Mouse (Mus musculus) neutrophil, adult 83 days (primary cell): Measurements from ENCODE around the gene Hint2. TPM values are rescaled to one million over a fixed set of nuclear protein-coding genes. Genes with fewer than 3 reads are reported as not detected.

Source experiments
- total RNA-seq, 2 experiments: library from RNA; stranded (reverse); gene quantifications; one replicate each; pipeline ENCODE4 v1.2.4; 2023

Gene Hint2
- total RNA-seq = 10 to 100 TPM; 12.7 to 17.6 TPM

GRCm38 (mm10) chr4:43656339-43657109, at the start of gene Hint2:
Hint2 (minus strand) TSS chr4:43656466.

GRCm38 (mm10) chr4:43700707-43701106, 44.4 kb upstream of the Hint2 start, which contains the start of gene Olfr70:
Olfr70 (minus strand) TSS chr4:43700807.

GRCm38 (mm10) chr4:43668782-43669427, 12.6 kb upstream of the Hint2 start, which contains the start of the genes Tmem8b and Fam221b:
Tmem8b (plus strand) TSS chr4:43668971.
Fam221b (minus strand) TSS chr4:43669145.

GRCm38 (mm10) chr4:43653161-43654015, 2.9 kb downstream of the Hint2 start, which contains the start of gene Spag8:
Spag8 (minus strand) TSS chr4:43653594.

GRCm38 (mm10) chr4:43631046-43631955, 25.0 kb downstream of the Hint2 start, which contains the start of gene Npr2:
Npr2 (plus strand) TSS chr4:43631935.

Other genes starting within 250 kb of the Hint2 start
- not detected for gene Fam166b, start 227.3 kb downstream of the Hint2 start, total RNA-seq
- gene Tesk1, start 214.5 kb downstream of the Hint2 start, total RNA-seq = 1 to 10 TPM; 4.2 to 7.0 TPM
- gene Cd72, start 201.8 kb downstream of the Hint2 start, total RNA-seq = 1 to 10 TPM; 3.0 to 5.0 TPM
- gene Sit1, start 172.7 kb downstream of the Hint2 start, total RNA-seq = not detected
- gene Ccdc107, start 163.6 kb downstream of the Hint2 start, total RNA-seq = 1 to 10 TPM; 4.0 to 7.5 TPM
- 10 to 100 TPM; 27.3 to 36.2 TPM for gene Arhgef39, start 156.8 kb downstream of the Hint2 start, total RNA-seq
- 1 to 10 TPM; 1.1 to 1.2 TPM for gene Car9, start 149.5 kb downstream of the Hint2 start, total RNA-seq
- 1 to 10 TPM; 1.8 TPM for gene Tpm2, start 132.7 kb downstream of the Hint2 start, total RNA-seq
- gene Creb3, start 94.1 kb downstream of the Hint2 start, total RNA-seq = 10 to 100 TPM; 49.0 to 54.9 TPM
- gene Tln1, start 93.8 kb downstream of the Hint2 start, total RNA-seq = 100 to 1,000 TPM; 552 to 557 TPM
- gene Rgp1, start 77.8 kb downstream of the Hint2 start, total RNA-seq = 10 to 100 TPM; 50.0 to 56.1 TPM
- gene Gba2, start 77.6 kb downstream of the Hint2 start, total RNA-seq = 10 to 100 TPM; 30.8 to 30.9 TPM
- gene Msmp, start 72.0 kb downstream of the Hint2 start, total RNA-seq = not detected
- under 1 TPM; 0.26 to 0.42 TPM for gene Npr2, start 24.5 kb downstream of the Hint2 start, total RNA-seq
- not detected for gene Spag8, start 2.9 kb downstream of the Hint2 start, total RNA-seq
- gene Tmem8b, start 12.5 kb upstream of the Hint2 start, total RNA-seq = under 1 TPM; 0.31 to 0.57 TPM
- under 1 TPM in 1 of 2 experiments, not detected in 1; 0.09 TPM for gene Fam221b, start 12.7 kb upstream of the Hint2 start, total RNA-seq
- not detected for gene Olfr70, start 44.3 kb upstream of the Hint2 start, total RNA-seq
- not detected for gene Olfr71, start 53.8 kb upstream of the Hint2 start, total RNA-seq
- not detected for gene Hrct1, start 70.7 kb upstream of the Hint2 start, total RNA-seq
- not detected for gene Spaar, start 73.6 kb upstream of the Hint2 start, total RNA-seq
- gene Olfr159, start 114.5 kb upstream of the Hint2 start, total RNA-seq = not detected
- gene Olfr156, start 167.4 kb upstream of the Hint2 start, total RNA-seq = not detected
- not detected for gene Olfr157, start 183.7 kb upstream of the Hint2 start, total RNA-seq
- not detected for gene Olfr155, start 195.1 kb upstream of the Hint2 start, total RNA-seq
- 10 to 100 TPM; 14.1 to 14.5 TPM for gene Reck, start 219.1 kb upstream of the Hint2 start, total RNA-seq